Mouse (Mus musculus) limb, embryonic 15.5 days (tissue): ENCODE data around the gene Slc1a2. TPM values are rescaled to one million over a fixed set of nuclear protein-coding genes. Genes with fewer than 3 reads are reported as not detected.
A peak's percentile ranks its signal among the peaks of the same experiment; 100 is the strongest.

ENCODE experiments used
- ATAC-seq: fragments of 200-750 bp; cut with Nextera tagmentation; 2 replicates; pipeline ENCODE4 v1.8.0; 2017; ENCODE audit warnings: low read depth, moderate TSS enrichment; ENCODE audit not compliant: insufficient number of reproducible peaks, low FRiP score, low TSS enrichment
- H3K27ac ChIP-seq: fragments of 300-500 bp; sonication (generic); 2 replicates; pipeline ENCODE4 v1.5.1; 2015; ENCODE audit warnings: moderate library complexity, mild to moderate bottlenecking, inconsistent platforms
- H3K27me3 ChIP-seq: fragments of 300-500 bp; sonication (generic); 2 replicates; pipeline ENCODE4 v1.6.1; 2015; ENCODE audit warnings: inconsistent platforms
- H3K36me3 ChIP-seq: fragments of 300-500 bp; sonication (generic); 2 replicates; pipeline ENCODE4 v1.6.1; 2015; ENCODE audit warnings: inconsistent platforms
- H3K4me1 ChIP-seq: fragments of 300-500 bp; sonication (generic); 2 replicates; pipeline ENCODE4 v1.6.1; 2015; ENCODE audit warnings: inconsistent platforms
- H3K4me2 ChIP-seq: fragments of 300-500 bp; sonication (generic); 2 replicates; pipeline ENCODE4 v1.6.1; 2015; ENCODE audit warnings: mild to moderate bottlenecking, inconsistent platforms
- H3K4me3 ChIP-seq: fragments of 300-500 bp; sonication (generic); 2 replicates; pipeline ENCODE4 v1.5.1; 2015; ENCODE audit warnings: mild to moderate bottlenecking, inconsistent platforms
- H3K9ac ChIP-seq: fragments of 300-500 bp; sonication (generic); 2 replicates; pipeline ENCODE4 v1.6.1; 2015; ENCODE audit warnings: inconsistent platforms
- H3K9me3 ChIP-seq: fragments of 300-500 bp; sonication (generic); 2 replicates; pipeline ENCODE4 v1.6.1; 2016; ENCODE audit warnings: inconsistent platforms
- WGBS: fragments of 180-500 bp; shearing (Covaris S2); methylation state at CpG from one replicate; pipeline ENCODE4 v1.1.7; 2015; 5-methylcytosine and 5-hydroxymethylcytosine counted together
- polyA plus RNA-seq: library from polyadenylated mRNA; unstranded; fragments of >200 nt; fragmentation: Nextera tagmentation; extraction: Ambion mirVana; gene quantifications from 2 replicates; pipeline ENCODE4 v1.2.1, GENCODE M21; 2015

Slc1a2 gene
- polyA plus RNA-seq, 1 experiment from 2014 or later: 1.5 TPM

GRCm38 (mm10) chr2:102638690-102639089 is 19.8 kb upstream of the Slc1a2 start:
- no peak overlapping the region for H3K9ac ChIP-seq
- H3K36me3 ChIP-seq: peaks cover 3% of the 10 kb centered on the region; the same call in 1 of the 2 replicates
- H3K4me3 ChIP-seq: no peak overlapping the region
- no peaks in the 10 kb centered on the region for H3K27me3 ChIP-seq
- no peaks in the 10 kb centered on the region for H3K9me3 ChIP-seq
- WGBS: 57% methylated on average over 2 of the region's 2 CpGs
- no peak overlapping the region for H3K4me2 ChIP-seq
- ATAC-seq: no peak
- H3K27ac ChIP-seq: no peak overlapping the region
- H3K4me1 ChIP-seq: no peaks in the 10 kb centered on the region

DNA sequence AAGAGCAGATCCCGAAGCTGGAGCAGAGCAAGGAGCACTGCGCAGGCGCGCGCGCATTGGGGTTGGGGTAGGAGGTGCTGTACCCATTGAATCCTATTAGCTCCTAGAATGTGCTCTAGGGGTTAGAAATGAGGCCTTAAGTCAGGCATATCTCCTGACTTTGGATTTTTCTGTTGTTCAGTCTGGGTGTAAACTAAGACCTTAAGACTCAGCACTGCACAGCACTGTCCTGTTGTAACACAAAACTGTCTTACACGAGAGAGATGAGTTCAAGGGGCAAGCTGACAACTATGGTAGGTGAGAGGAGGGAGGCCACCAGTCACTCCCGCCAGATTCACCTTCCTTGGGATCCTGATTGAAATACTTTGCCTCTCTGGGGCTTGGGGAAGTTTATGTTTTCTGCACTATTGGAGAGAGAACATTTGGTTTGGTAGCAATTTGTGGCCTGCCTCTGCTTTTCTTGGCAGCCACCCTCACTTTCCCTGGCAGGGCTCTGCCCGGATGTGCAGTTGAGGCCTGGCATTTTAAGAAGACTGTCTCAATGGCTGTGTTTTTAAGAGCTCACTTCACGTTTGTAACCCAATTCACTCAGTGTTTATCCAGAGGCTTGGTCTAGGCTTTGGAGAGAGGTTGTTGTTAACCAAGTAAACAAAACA is 9.5 kb upstream of the Slc1a2 start:
- Histone ChIP-seq H3K36me3 (no peaks in the 10 kb centered on the region), H3K4me1 (peaks cover 6% of the 10 kb centered on the region), H3K9ac (no peak overlapping the region), H3K4me3 (no peak overlapping the region), H3K9me3 (no peaks in the 10 kb centered on the region), H3K27ac (0 out of 2 replicates have a peak overlapping the region, but pooled peaks have one; percentile 1), H3K27me3 (no peaks in the 10 kb centered on the region), H3K4me2 (no peak overlapping the region)
- no peak for ATAC-seq
- 74% methylated on average over 10 of the region's 10 CpGs for WGBS

- Histone ChIP-seq H3K9ac (no peak overlapping the region), H3K27ac (no peak overlapping the region), H3K9me3 (no peaks in the 10 kb centered on the region), H3K27me3 (no peaks in the 10 kb centered on the region), H3K4me1 (peaks cover 6% of the 10 kb centered on the region), H3K4me2 (no peak overlapping the region), H3K36me3 (no peaks in the 10 kb centered on the region), H3K4me3 (no peak overlapping the region)
- ATAC-seq: no peak
- WGBS: 79% methylated on average over 4 of the region's 4 CpGs
Measured at GRCm38 (mm10) chr2:102650322-102650721, 8.1 kb upstream of the Slc1a2 start.

DNA sequence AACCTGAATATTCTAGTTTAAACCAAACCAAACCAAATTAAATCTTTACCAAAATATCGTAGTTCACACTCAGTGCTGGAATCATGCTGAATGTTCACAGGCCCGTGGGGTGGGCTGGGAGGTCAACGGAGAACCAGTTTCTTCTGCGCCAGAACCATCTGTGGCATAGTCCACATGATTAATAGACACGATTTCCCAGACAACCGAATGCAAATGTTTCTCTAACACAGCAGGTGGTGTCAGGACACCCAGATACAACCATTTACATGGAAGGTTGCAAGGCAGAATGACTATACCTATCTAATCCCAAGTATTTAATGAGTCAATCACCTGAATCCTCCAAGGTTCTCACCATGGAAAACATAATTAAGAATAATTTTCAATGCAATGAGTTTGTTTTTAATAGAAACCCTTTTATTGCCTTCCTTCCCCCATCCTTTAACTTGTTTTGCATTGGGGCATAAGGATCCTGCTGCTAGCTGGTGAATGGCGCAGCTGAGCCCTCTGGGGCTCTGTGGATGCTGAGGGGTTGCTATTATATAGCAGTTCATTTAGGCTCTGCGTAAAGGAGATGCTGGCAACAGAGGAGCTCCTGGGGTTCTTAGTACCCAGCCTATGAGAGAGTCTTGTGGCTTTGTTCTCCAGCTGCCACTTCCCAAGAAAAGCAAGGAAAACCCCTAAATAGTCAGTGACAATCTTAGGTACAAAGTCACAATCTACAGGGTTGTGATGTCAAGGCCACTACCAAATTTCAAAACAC is 2.3 kb upstream of the Slc1a2 start:
- no peak overlapping the region for H3K9ac ChIP-seq
- ATAC-seq: no peak
- H3K4me1 ChIP-seq: peaks cover 18% of the 10 kb centered on the region
- peaks cover 43% of the 10 kb centered on the region for H3K27me3 ChIP-seq
- H3K4me3 ChIP-seq: no peak overlapping the region
- no peak overlapping the region for H3K4me2 ChIP-seq
- H3K9me3 ChIP-seq: no peaks in the 10 kb centered on the region
- 66% methylated on average over 8 of the region's 8 CpGs for WGBS
- no peaks in the 10 kb centered on the region for H3K36me3 ChIP-seq
- no peak overlapping the region for H3K27ac ChIP-seq

- no peak for ATAC-seq
- peaks cover 50% of the 10 kb centered on the region for H3K27me3 ChIP-seq
- peaks cover 18% of the 10 kb centered on the region for H3K4me1 ChIP-seq
- no peaks in the 10 kb centered on the region for H3K36me3 ChIP-seq
- H3K4me3 ChIP-seq: 0 out of 2 replicates have a peak overlapping the region, but pooled peaks have one; percentile 61
- H3K9me3 ChIP-seq: no peaks in the 10 kb centered on the region
- no peak overlapping the region for H3K9ac ChIP-seq
- WGBS: 25% methylated on average over 7 of the region's 7 CpGs
- no peak overlapping the region for H3K27ac ChIP-seq
- no peak overlapping the region for H3K4me2 ChIP-seq
Measured at GRCm38 (mm10) chr2:102657726-102658125, 733 bp upstream of the Slc1a2 start.

- ATAC-seq: peak; percentile 74
- H3K4me2 ChIP-seq: peak overlapping the region; percentile 98
- peaks cover 50% of the 10 kb centered on the region for H3K27me3 ChIP-seq
- peaks cover 22% of the 10 kb centered on the region for H3K4me1 ChIP-seq
- H3K4me3 ChIP-seq: peak overlapping the region; percentile 61
- no peaks in the 10 kb centered on the region for H3K36me3 ChIP-seq
- WGBS: under 1% methylated on average over 80 of the region's 80 CpGs
- no peaks in the 10 kb centered on the region for H3K9me3 ChIP-seq
- no peak overlapping the region; the same call in 1 of the 2 replicates for H3K27ac ChIP-seq
- H3K9ac ChIP-seq: peak overlapping the region; percentile 31
Measured at GRCm38 (mm10) chr2:102658661-102659520, 432 bp downstream of the Slc1a2 start.

- Histone ChIP-seq H3K9me3 (no peaks in the 10 kb centered on the region), H3K36me3 (no peaks in the 10 kb centered on the region), H3K9ac (no peak overlapping the region), H3K4me3 (peak overlapping the region; percentile 61), H3K27me3 (peaks cover 50% of the 10 kb centered on the region), H3K4me2 (peak overlapping the region; percentile 98), H3K4me1 (peaks cover 22% of the 10 kb centered on the region), H3K27ac (no peak overlapping the region)
- 1% methylated on average over 10 of the region's 10 CpGs for WGBS
- no peak for ATAC-seq
Measured at GRCm38 (mm10) chr2:102659521-102659830, 1.0 kb downstream of the Slc1a2 start.

GRCm38 (mm10) chr2:102661052-102661451 is 2.6 kb downstream of the Slc1a2 start:
- Histone ChIP-seq H3K9ac (no peak overlapping the region), H3K27me3 (peaks cover 50% of the 10 kb centered on the region), H3K4me2 (no peak overlapping the region), H3K4me1 (peaks cover 22% of the 10 kb centered on the region), H3K27ac (no peak overlapping the region), H3K36me3 (no peaks in the 10 kb centered on the region), H3K4me3 (no peak overlapping the region), H3K9me3 (no peaks in the 10 kb centered on the region)
- WGBS: 58% methylated on average over 2 of the region's 2 CpGs
- ATAC-seq: no peak

GRCm38 (mm10) chr2:102662911-102663310 is 4.5 kb downstream of the Slc1a2 start:
- 59% methylated on average over 9 of the region's 9 CpGs for WGBS
- H3K4me3 ChIP-seq: no peak overlapping the region

GRCm38 (mm10) chr2:102663339-102663738 is 4.9 kb downstream of the Slc1a2 start:
- no peak overlapping the region for H3K9ac ChIP-seq
- no peak for ATAC-seq
- H3K4me1 ChIP-seq: peaks cover 19% of the 10 kb centered on the region

More at GRCm38 (mm10) chr2:102662911-102663310, 4.5 kb downstream of the Slc1a2 start:
- H3K4me1 ChIP-seq: peaks cover 22% of the 10 kb centered on the region
- no peak overlapping the region for H3K4me2 ChIP-seq
- no peak for ATAC-seq
- H3K36me3 ChIP-seq: no peaks in the 10 kb centered on the region
- no peaks in the 10 kb centered on the region for H3K9me3 ChIP-seq
- H3K27ac ChIP-seq: no peak overlapping the region
- no peak overlapping the region for H3K9ac ChIP-seq
- H3K27me3 ChIP-seq: peaks cover 44% of the 10 kb centered on the region

DNA sequence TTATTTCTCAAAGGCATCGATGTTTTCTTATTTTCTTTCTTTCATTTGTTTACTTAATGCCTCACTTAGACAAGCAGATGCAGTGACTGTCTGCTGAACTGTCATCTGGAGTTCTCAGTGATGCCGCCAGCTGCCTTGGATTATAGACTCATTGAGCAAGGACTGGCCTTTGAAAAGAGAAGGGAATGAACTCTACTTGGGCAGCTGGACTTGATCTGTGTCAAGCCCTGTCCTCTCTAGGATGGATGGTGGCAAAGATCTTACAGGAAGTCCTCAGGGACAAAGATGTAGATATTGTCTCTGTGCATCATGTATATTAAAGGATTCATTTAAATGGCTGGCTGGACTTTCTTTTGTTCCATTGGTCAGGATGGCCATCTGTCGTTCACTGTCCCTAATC is 5.4 kb downstream of the Slc1a2 start:
- no peak overlapping the region for H3K4me2 ChIP-seq
- H3K9me3 ChIP-seq: no peaks in the 10 kb centered on the region
- no peak for ATAC-seq
- H3K27ac ChIP-seq: no peak overlapping the region
- H3K9ac ChIP-seq: no peak overlapping the region
- WGBS: 64% methylated on average over 3 of the region's 3 CpGs
- no peak overlapping the region for H3K4me3 ChIP-seq
- H3K4me1 ChIP-seq: peaks cover 14% of the 10 kb centered on the region
- peaks cover 35% of the 10 kb centered on the region for H3K27me3 ChIP-seq
- H3K36me3 ChIP-seq: no peaks in the 10 kb centered on the region

More at GRCm38 (mm10) chr2:102663339-102663738, 4.9 kb downstream of the Slc1a2 start:
- Histone ChIP-seq H3K4me2 (no peak overlapping the region), H3K36me3 (no peaks in the 10 kb centered on the region), H3K9me3 (no peaks in the 10 kb centered on the region), H3K27ac (no peak overlapping the region), H3K27me3 (peaks cover 41% of the 10 kb centered on the region), H3K4me3 (no peak overlapping the region)
- WGBS: 22% methylated on average over 6 of the region's 6 CpGs
